Mouse (Mus musculus) hindbrain, embryonic 11.5 days (tissue): ENCODE data around the gene Slc8b1. TPM values are rescaled to one million over a fixed set of nuclear protein-coding genes. Genes with fewer than 3 reads are reported as not detected.

Experiments used
- ATAC-seq: fragments of 200-750 bp; cut with Nextera tagmentation; 2 replicates; pipeline ENCODE4 v1.8.0; 2017; ENCODE audit warnings: mild to moderate bottlenecking, moderate TSS enrichment, moderate library complexity; ENCODE audit not compliant: low FRiP score
- DNase-seq: peaks from one replicate; pipeline ENCODE4 v3.0.0-alpha.2; 2015; ENCODE audit warnings: low spot score
- H3K27ac ChIP-seq: fragments of 300-500 bp; sonication (generic); 2 replicates; pipeline ENCODE4 v1.5.1; 2014; ENCODE audit warnings: mild to moderate bottlenecking, low read depth, low read length
- H3K27me3 ChIP-seq: fragments of 300-500 bp; sonication (generic); 2 replicates; pipeline ENCODE4 v1.6.1; 2014; ENCODE audit warnings: mild to moderate bottlenecking, low read length, moderate library complexity, mixed read lengths; ENCODE audit not compliant: control insufficient read depth, insufficient read depth
- H3K36me3 ChIP-seq: fragments of 300-500 bp; sonication (generic); 2 replicates; pipeline ENCODE4 v1.6.1; 2014; ENCODE audit warnings: mild to moderate bottlenecking, low read length, moderate library complexity, mixed read lengths; ENCODE audit not compliant: control insufficient read depth, insufficient read depth
- H3K4me1 ChIP-seq: fragments of 300-500 bp; sonication (generic); replicated peaks from 2 replicates; pipeline ENCODE4 v1.6.1; 2014; ENCODE audit warnings: low read length, mixed read lengths; ENCODE audit not compliant: control insufficient read depth, insufficient read depth
- H3K4me2 ChIP-seq: fragments of 300-500 bp; sonication (generic); replicated peaks from 2 replicates; pipeline ENCODE4 v1.6.1; 2014; ENCODE audit warnings: mild to moderate bottlenecking, low read depth, low read length
- H3K4me3 ChIP-seq: fragments of 300-500 bp; sonication (generic); 2 replicates; pipeline ENCODE4 v1.5.1; 2014; ENCODE audit warnings: low read depth, low read length
- H3K9ac ChIP-seq: fragments of 300-500 bp; sonication (generic); 2 replicates; pipeline ENCODE4 v1.6.1; 2014; ENCODE audit warnings: low read depth, low read length
- H3K9me3 ChIP-seq: fragments of 300-500 bp; sonication (generic); 2 replicates; pipeline ENCODE4 v1.6.1; 2016; ENCODE audit warnings: low read length; ENCODE audit not compliant: control insufficient read depth
- WGBS: fragments of 180-500 bp; shearing (Covaris S2); extraction: QIAGEN DNeasy Blood & Tissue Kit; methylation state at CpG from one replicate; pipeline ENCODE4 v1.1.7; 2014; 5-methylcytosine and 5-hydroxymethylcytosine counted together
- polyA plus RNA-seq: library from polyadenylated mRNA; unstranded; fragments of >200 nt; fragmentation: Nextera tagmentation; extraction: Ambion mirVana; gene quantifications from 2 replicates; pipeline ENCODE4 v1.2.1, GENCODE M21; 2014

Slc8b1 gene
- polyA plus RNA-seq, 1 experiment from 2014 or later, result 1.5 TPM

GRCm38 (mm10) chr5:120525737-120526136 is 14.8 kb downstream of the Slc8b1 start:
- no peak overlapping the region for H3K4me3 ChIP-seq
- ATAC-seq, result no peak
- H3K27me3 ChIP-seq, result no peaks in the 10 kb centered on the region
- DNase-seq, result no peak
- H3K36me3 ChIP-seq, result no peaks in the 10 kb centered on the region
- H3K4me2 ChIP-seq, result no peak overlapping the region
- H3K9ac ChIP-seq, result no peak overlapping the region
- H3K4me1 ChIP-seq, result no peaks in the 10 kb centered on the region
- no peak overlapping the region for H3K27ac ChIP-seq
- 33% methylated on average over 5 of the region's 5 CpGs for whole genome bisulfite sequencing
- no peaks in the 10 kb centered on the region for H3K9me3 ChIP-seq

- Histone ChIP-seq H3K4me3 (no peak overlapping the region), H3K9ac (no peak overlapping the region), H3K4me1 (no peaks in the 10 kb centered on the region), H3K27ac (no peak overlapping the region), H3K4me2 (no peak overlapping the region), H3K27me3 (no peaks in the 10 kb centered on the region), H3K9me3 (no peaks in the 10 kb centered on the region), H3K36me3 (no peaks in the 10 kb centered on the region)
- 69% methylated on average over 11 of the region's 11 CpGs for WGBS
- DNase-seq, result no peak
- ATAC-seq, result no peak
Observed at GRCm38 (mm10) chr5:120526311-120526710, 15.3 kb downstream of the Slc8b1 start.

DNA sequence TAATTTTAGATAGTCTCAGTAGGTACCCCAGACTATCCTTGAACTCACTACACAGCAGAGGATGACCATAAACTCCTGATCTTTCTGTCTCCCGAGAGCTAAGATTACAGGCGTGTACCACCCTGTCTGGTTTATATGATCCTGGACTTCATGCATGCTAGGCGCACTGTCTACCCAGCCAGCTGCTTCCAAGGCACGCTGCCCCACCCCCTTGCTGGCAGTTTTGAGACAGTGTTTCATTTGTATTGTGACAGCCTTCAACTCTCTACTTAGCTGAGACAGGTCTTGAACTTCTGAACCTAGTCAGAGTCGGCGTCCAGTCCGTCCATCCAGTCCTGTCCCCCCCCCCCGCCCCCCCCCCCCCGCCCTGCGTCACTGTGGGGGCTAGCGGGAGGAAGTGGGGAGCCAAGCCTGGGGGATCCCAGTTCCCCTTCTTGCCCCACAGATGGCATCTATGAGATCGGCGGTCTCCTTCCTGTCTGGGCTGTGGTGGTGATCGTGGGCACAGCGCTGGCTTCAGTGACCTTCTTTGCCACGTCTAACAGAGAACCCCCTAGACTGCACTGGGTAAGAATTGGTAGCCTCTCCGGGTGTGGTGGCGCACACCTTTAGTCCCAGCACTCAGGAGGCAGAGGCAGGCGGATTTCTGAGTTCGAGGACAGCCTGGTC is 16.5 kb downstream of the Slc8b1 start:
- no peak overlapping the region for H3K27ac ChIP-seq
- H3K27me3 ChIP-seq, result no peaks in the 10 kb centered on the region
- ATAC-seq (no peak), DNase-seq (no peak)
- H3K4me2 ChIP-seq, result no peak overlapping the region
- no peak overlapping the region for H3K9ac ChIP-seq
- 93% methylated on average over 13 of the region's 20 CpGs for WGBS
- H3K4me3 ChIP-seq, result no peak overlapping the region
- no peaks in the 10 kb centered on the region for H3K9me3 ChIP-seq
- no peaks in the 10 kb centered on the region for H3K4me1 ChIP-seq
- H3K36me3 ChIP-seq, result no peaks in the 10 kb centered on the region

DNA sequence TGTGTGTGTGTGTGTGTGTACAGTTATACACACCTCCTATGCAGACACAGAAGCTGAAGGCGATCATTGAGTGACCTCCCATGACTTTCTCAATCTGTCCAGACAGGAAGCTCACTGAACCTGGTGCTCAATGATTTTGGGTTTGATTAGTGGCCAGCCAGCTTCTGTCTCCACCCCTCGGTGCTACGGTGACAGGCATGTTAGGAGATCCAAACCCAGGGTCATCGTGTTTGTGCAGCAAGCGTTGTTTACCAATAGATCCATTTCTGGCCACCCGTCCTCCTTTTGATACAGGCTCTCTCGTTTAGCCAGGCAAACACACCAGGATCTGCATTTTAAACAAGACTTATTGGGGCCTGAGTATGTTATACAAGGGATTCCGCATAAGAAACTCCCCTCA is 20.7 kb downstream of the Slc8b1 start:
- no peak overlapping the region for H3K4me3 ChIP-seq
- H3K9ac ChIP-seq, result no peak overlapping the region
- ATAC-seq (no peak), DNase-seq (no peak)
- H3K9me3 ChIP-seq, result no peaks in the 10 kb centered on the region
- H3K27ac ChIP-seq, result no peak overlapping the region
- H3K27me3 ChIP-seq, result no peaks in the 10 kb centered on the region
- no peaks in the 10 kb centered on the region for H3K36me3 ChIP-seq
- no peak overlapping the region for H3K4me2 ChIP-seq
- WGBS, result 91% methylated on average over 8 of the region's 8 CpGs
- no peaks in the 10 kb centered on the region for H3K4me1 ChIP-seq

DNA sequence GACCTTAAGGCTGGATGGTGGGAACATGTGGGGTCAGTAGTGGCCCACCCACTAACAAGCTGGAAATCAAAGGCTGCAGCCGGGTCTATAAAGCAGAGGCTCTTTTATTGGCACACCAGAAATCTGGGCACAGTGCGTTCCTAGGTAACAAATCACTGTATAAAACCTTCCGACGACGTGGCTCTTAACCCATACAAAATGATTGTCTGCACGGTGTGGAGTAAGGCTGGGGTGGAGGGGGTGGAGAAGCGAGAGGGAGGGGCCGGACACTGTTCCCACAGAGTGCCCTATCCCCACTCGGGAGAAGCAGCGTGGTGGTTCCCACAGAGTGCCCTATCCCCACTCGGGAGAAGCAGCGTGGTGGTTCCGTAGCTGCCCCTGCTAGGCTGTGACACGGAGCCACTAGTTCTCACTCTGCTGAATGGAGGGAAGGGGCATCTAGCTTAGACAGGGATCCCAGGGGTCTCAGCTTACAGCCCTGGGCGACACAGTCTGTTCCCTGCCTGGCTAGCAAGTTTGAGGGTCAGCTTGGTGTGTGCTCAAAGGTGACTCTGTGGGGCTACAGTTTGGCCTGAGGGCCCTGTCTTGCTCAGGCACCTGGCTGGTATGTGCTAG is 23.2 kb downstream of the Slc8b1 start:
- no peak overlapping the region for H3K27ac ChIP-seq
- H3K9me3 ChIP-seq, result no peaks in the 10 kb centered on the region
- H3K9ac ChIP-seq, result no peak overlapping the region
- no peak for DNase-seq
- no peaks in the 10 kb centered on the region for H3K4me1 ChIP-seq
- H3K36me3 ChIP-seq, result no peaks in the 10 kb centered on the region
- H3K4me3 ChIP-seq, result no peak overlapping the region
- 70% methylated on average over 15 of the region's 15 CpGs for WGBS
- H3K4me2 ChIP-seq, result no peak overlapping the region
- no peaks in the 10 kb centered on the region for H3K27me3 ChIP-seq
- ATAC-seq, result no peak

DNA sequence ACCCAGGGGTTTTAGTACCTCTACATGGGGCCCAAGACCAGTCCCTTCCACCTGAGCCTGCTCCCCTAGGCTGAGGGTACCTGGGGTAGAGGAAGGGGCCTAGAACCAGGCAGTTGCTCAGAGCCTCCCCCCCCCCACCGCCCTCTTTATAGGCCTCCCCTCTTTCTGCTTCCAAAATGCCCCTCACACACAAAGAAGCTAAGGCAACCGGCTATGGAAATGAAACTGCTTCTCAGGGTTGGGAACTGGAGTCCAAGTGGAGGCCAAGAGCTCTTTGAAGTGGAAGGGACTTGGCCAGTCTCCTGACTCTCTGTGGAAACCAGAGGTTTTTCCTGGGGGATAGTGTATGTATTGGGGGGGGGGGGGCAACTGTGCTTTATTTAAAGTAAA is 23.7 kb downstream of the Slc8b1 start:
- Histone ChIP-seq H3K9me3 (no peaks in the 10 kb centered on the region), H3K9ac (no peak overlapping the region), H3K4me2 (no peak overlapping the region), H3K27ac (no peak overlapping the region), H3K36me3 (no peaks in the 10 kb centered on the region), H3K4me3 (no peak overlapping the region), H3K4me1 (no peaks in the 10 kb centered on the region), H3K27me3 (no peaks in the 10 kb centered on the region)
- DNase-seq, result no peak
- ATAC-seq, result no peak
- 60% methylated on average over 2 of the region's 2 CpGs for WGBS

DNA sequence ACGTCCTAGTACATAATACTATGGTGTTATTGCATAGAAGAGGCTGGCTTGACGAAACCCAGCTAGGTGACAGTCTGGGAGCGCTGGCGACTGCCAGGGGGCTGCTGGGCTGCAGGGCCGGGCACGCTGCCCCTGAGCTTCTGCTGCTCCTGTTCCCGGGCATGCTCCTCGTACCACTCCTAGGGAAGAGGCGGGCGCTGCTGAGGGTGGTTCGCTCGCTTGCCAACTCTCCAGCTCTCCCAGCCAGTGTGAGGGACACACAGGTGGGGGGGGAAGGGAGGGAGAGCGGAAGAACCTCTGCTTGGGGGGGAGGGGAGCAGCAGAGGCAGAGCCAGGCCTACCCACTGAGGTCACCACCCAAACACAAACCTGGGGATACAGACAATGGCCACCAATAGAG is 25.1 kb downstream of the Slc8b1 start:
- Histone ChIP-seq H3K9ac (no peak overlapping the region), H3K27me3 (no peaks in the 10 kb centered on the region), H3K4me2 (no peak overlapping the region), H3K4me3 (no peak overlapping the region), H3K27ac (no peak overlapping the region), H3K9me3 (no peaks in the 10 kb centered on the region), H3K4me1 (no peaks in the 10 kb centered on the region), H3K36me3 (no peaks in the 10 kb centered on the region)
- ATAC-seq, result no peak
- WGBS, result 69% methylated on average over 13 of the region's 13 CpGs
- no peak for DNase-seq

DNA sequence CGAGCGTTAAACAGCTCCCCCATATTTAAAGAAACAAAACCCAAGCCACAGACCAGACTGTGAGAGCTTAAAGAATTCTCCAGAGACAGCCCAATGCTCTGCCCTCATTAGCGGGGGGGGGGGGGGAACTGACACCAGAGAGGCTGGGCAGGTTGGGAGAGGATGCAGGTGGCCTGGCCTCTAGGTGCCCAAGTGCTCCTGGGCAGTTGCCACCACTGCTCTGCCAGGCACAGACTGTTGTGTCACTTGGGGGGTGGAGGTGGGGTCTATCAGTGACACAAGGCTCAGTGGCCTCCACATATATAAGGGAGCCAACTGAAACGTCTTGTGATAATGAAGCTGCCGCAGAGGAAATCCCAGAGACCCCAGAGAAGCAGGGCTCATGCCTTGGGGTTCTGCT is 25.7 kb downstream of the Slc8b1 start:
- H3K9ac ChIP-seq, result no peak overlapping the region
- H3K9me3 ChIP-seq, result no peaks in the 10 kb centered on the region
- DNase-seq (no peak), ATAC-seq (no peak)
- H3K36me3 ChIP-seq, result no peaks in the 10 kb centered on the region
- no peak overlapping the region for H3K27ac ChIP-seq
- WGBS, result 60% methylated on average over 5 of the region's 5 CpGs
- H3K27me3 ChIP-seq, result no peaks in the 10 kb centered on the region
- no peaks in the 10 kb centered on the region for H3K4me1 ChIP-seq
- no peak overlapping the region for H3K4me2 ChIP-seq
- no peak overlapping the region for H3K4me3 ChIP-seq

GRCm38 (mm10) chr5:120548236-120548850 is 37.4 kb downstream of the Slc8b1 start:
- Histone ChIP-seq H3K9me3 (no peaks in the 10 kb centered on the region), H3K4me1 (no peaks in the 10 kb centered on the region), H3K36me3 (no peaks in the 10 kb centered on the region), H3K27me3 (no peaks in the 10 kb centered on the region), H3K4me2 (no peak overlapping the region), H3K27ac (no peak overlapping the region), H3K4me3 (no peak overlapping the region), H3K9ac (no peak overlapping the region)
- ATAC-seq (no peak), DNase-seq (no peak)
- WGBS, result 65% methylated on average over 11 of the region's 11 CpGs
